Mouse (Mus musculus): ENCODE data around the gene Nipal3. TPM values are rescaled to one million over a fixed set of nuclear protein-coding genes. Genes with fewer than 3 reads are reported as not detected.
A peak's percentile ranks its signal among the peaks of the same experiment; 100 is the strongest.

Nipal3 gene
- 8.0 and 8.7 TPM in 2 replicates for polyA plus RNA-seq (2015; fragmentation: Nextera tagmentation; extraction: Ambion mirVana)

DNA sequence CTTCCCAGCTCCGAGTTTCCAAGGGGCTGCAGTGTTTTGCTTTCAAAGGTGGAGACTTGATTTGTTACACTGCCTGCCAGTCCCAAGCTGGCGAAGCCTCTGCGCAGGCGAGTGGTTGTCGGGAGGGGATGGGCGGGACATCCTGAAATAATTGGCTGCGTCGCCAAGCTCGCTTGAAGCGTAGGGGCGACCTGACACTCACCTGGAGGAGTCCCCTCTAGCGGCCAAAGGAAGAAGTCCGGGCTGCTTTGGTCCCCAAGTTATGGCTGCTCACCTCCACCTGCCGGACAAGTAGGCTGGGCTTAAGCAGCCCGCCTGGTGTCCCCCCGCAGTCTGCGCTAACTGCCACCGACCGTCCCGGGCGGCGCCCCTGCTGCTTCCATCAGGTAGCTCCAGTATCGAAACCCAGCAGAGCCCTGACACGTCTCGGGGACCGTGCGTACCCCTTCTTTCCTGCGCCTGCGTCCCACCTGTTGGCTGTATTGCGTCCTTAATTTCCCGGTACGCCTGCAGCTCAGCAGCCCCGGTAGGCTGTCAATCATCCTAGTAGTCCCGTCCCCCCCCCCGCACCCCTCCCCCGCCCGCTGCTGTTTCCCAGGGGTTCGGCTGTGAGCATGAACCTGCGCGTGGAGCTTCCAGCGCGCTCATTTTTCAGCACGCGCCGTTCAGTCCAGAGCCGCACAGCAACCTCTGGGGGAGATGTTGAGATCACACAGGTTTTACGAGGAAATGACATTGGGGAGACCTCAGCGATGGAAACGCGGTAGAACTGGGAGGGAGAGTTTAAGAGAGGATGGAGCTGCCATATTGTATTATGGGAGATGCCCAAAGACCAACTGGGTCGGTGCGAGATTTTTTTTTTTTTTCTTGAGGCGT is at the start of gene Nipal3, which contains the start of gene Stpg1:
Gene Nipal3, minus strand, starts transcription at position 518 of the 876 bp plus-strand sequence.
Gene Stpg1, plus strand, starts transcription at position 270 of the 876 bp plus-strand sequence.
- peak within 1 kb of the TSS; percentile 58 for H3K9ac ChIP-seq (replicated peaks)
- under 1% methylated on average over 52 of the region's 53 CpGs for WGBS
- ATAC-seq (ENCODE audit: low FRiP score): peak; percentile 98
- peak within 1 kb of the TSS; percentile 95 for H3K4me2 ChIP-seq
- peaks cover 20% of the 10 kb centered on the region for H3K4me1 ChIP-seq
- H3K4me3 ChIP-seq (replicated peaks): peak within 1 kb of the TSS; percentile 81
- H3K27ac ChIP-seq (replicated peaks): peak within 1 kb of the TSS; percentile 78
- 0 out of 2 replicates have a peak, but pooled peaks cover 4% of the 10 kb centered on the region for H3K27me3 ChIP-seq (replicated peaks)
- no peaks in the 10 kb centered on the region for H3K9me3 ChIP-seq (replicated peaks)
- H3K36me3 ChIP-seq: peaks cover 12% of the 10 kb centered on the region

DNA sequence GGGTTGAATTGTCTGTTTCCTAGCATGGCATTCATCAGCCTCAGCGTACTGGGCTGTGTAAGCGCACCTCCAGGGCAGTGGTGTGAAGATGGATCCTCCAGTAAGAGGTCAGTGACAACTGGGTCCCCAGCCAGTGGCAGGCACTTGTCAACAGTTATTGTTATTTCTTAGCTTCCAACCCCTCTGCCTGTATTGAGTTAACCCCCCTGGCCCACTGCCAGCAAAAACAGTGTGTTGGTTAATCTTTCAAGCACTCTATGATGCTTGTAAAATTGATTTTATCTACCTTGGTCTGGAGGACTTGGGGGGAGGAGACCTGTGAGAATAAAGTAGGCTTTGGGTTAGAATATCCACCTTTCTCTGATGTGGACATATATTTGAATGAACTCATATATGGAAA is 49.4 kb upstream of the Nipal3 start:
- no peak overlapping the region for H3K4me2 ChIP-seq
- H3K9ac ChIP-seq (replicated peaks): no peak overlapping the region
- H3K27me3 ChIP-seq (replicated peaks): no peaks in the 10 kb centered on the region
- no peaks in the 10 kb centered on the region for H3K36me3 ChIP-seq
- no peak for ATAC-seq (ENCODE audit: low FRiP score)
- H3K27ac ChIP-seq (replicated peaks): no peak overlapping the region
- H3K4me3 ChIP-seq (replicated peaks): no peak overlapping the region
- peaks cover 38% of the 10 kb centered on the region for H3K4me1 ChIP-seq
- no peaks in the 10 kb centered on the region for H3K9me3 ChIP-seq (replicated peaks)
- 96% methylated on average over 2 of the region's 2 CpGs for WGBS

DNA sequence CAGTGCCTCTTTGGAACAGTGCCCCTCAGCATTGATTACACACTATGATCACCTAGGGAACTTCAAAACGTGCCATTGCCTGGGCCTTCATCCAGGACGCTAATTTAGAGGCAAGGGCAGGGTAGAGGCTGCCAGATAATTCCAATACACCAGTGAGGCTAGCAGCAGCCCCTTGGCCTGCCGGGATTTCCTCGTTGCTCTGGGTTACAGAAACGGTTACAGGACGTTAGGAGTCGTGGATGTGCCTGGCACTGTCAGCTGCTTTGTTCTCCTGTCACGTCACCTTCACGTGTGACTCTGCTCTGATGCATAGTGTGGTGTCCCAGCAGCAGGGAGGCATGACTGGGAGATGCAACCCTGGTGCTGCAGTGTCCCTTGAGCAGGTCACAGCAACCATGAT is 45.2 kb upstream of the Nipal3 start:
- Histone ChIP-seq H3K4me3 (replicated peaks) (no peak overlapping the region), H3K4me1 (peaks cover 13% of the 10 kb centered on the region), H3K9ac (replicated peaks) (no peak overlapping the region), H3K4me2 (no peak overlapping the region), H3K36me3 (no peaks in the 10 kb centered on the region), H3K9me3 (replicated peaks) (no peaks in the 10 kb centered on the region), H3K27me3 (replicated peaks) (0 out of 2 replicates have a peak, but pooled peaks cover 2% of the 10 kb centered on the region), H3K27ac (replicated peaks) (peak overlapping the region; percentile 54; the same call in 1 of the 2 replicates)
- WGBS: 42% methylated on average over 9 of the region's 9 CpGs
- peak; percentile 28; the same call in 1 of the 2 replicates for ATAC-seq (ENCODE audit: low FRiP score)

DNA sequence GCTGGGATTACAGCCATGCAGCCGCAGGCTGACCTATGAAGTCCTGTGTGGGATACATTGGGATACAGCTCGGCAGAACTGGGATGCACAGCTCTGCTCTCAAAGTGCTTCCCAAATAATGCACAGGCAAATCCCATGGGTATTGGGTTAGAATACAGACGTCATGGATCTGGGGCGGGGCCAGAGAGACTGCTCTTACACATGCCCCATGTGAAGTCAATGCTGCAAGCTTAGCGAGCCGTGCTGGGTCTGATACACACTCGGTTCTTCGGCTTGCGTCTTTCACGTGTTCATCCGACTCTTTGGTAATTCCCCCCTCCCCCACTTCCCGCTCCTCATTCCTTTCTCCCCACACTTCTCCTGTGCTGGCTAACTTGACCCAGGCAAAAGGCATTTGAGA is 44.2 kb upstream of the Nipal3 start:
- no peak overlapping the region for H3K4me2 ChIP-seq
- no peak for ATAC-seq (ENCODE audit: low FRiP score)
- H3K9ac ChIP-seq (replicated peaks): no peak overlapping the region
- no peak overlapping the region for H3K4me3 ChIP-seq (replicated peaks)
- peaks cover 8% of the 10 kb centered on the region for H3K4me1 ChIP-seq
- 89% methylated on average over 12 of the region's 12 CpGs for WGBS
- H3K9me3 ChIP-seq (replicated peaks): no peaks in the 10 kb centered on the region
- no peak overlapping the region for H3K27ac ChIP-seq (replicated peaks)
- no peaks in the 10 kb centered on the region for H3K36me3 ChIP-seq
- 0 out of 2 replicates have a peak, but pooled peaks cover 2% of the 10 kb centered on the region for H3K27me3 ChIP-seq (replicated peaks)

DNA sequence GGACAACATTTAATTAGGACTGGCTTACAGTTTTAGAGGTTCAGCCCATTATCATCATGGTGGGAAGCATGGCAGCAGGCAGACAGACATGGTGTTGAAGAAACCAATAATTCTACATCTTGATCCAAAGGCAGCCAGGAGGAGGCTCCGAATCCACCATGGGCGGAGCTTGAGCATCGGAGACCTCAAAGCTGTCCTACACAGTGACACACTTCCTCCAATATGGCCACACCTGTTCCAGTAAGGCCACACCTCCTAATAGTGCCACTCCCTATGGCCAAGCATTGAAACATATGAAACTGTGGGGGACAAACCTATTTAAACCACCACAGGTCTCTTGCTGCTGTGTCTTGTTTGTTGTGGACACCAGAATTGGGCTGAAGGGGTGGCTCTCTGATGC is 40.2 kb upstream of the Nipal3 start:
- 0 out of 2 replicates have a peak, but pooled peaks cover 2% of the 10 kb centered on the region for H3K27me3 ChIP-seq (replicated peaks)
- peaks cover 12% of the 10 kb centered on the region for H3K4me1 ChIP-seq
- ATAC-seq (ENCODE audit: low FRiP score): no peak
- no peak overlapping the region for H3K4me3 ChIP-seq (replicated peaks)
- no peaks in the 10 kb centered on the region for H3K36me3 ChIP-seq
- 100% methylated on average over 3 of the region's 3 CpGs for WGBS
- peaks cover 4% of the 10 kb centered on the region; the same call in 1 of the 2 replicates for H3K9me3 ChIP-seq (replicated peaks)
- H3K27ac ChIP-seq (replicated peaks): no peak overlapping the region
- no peak overlapping the region for H3K4me2 ChIP-seq
- no peak overlapping the region for H3K9ac ChIP-seq (replicated peaks)

DNA sequence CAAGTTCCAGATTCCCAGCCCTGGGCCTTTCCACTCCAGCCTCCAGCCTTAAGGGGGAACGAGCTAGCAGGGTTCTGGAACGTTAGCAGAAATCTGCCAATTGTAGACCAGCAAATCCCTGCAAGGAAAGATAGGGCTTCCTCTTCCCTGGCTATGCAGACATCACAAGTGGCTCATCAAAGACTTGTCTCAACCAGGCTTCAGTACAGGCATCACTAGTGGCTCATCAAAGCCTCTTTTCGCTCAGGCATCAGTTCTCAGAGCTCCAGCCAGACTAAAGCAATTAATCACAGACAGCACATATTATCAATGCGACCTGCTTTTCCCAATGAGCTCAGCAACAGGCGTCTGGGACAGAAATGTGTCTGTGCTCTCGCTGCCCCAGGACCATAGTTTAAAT is 38.2 kb upstream of the Nipal3 start:
- ATAC-seq (ENCODE audit: low FRiP score): no peak
- no peak overlapping the region for H3K9ac ChIP-seq (replicated peaks)
- no peaks in the 10 kb centered on the region for H3K36me3 ChIP-seq
- no peak overlapping the region for H3K27ac ChIP-seq (replicated peaks)
- 80% methylated on average over 6 of the region's 6 CpGs for WGBS
- peaks cover 4% of the 10 kb centered on the region; the same call in 1 of the 2 replicates for H3K9me3 ChIP-seq (replicated peaks)
- H3K4me1 ChIP-seq: 0 out of 2 replicates have a peak, but pooled peaks cover 7% of the 10 kb centered on the region
- 0 out of 2 replicates have a peak, but pooled peaks cover 2% of the 10 kb centered on the region for H3K27me3 ChIP-seq (replicated peaks)
- no peak overlapping the region for H3K4me3 ChIP-seq (replicated peaks)
- no peak overlapping the region for H3K4me2 ChIP-seq

DNA sequence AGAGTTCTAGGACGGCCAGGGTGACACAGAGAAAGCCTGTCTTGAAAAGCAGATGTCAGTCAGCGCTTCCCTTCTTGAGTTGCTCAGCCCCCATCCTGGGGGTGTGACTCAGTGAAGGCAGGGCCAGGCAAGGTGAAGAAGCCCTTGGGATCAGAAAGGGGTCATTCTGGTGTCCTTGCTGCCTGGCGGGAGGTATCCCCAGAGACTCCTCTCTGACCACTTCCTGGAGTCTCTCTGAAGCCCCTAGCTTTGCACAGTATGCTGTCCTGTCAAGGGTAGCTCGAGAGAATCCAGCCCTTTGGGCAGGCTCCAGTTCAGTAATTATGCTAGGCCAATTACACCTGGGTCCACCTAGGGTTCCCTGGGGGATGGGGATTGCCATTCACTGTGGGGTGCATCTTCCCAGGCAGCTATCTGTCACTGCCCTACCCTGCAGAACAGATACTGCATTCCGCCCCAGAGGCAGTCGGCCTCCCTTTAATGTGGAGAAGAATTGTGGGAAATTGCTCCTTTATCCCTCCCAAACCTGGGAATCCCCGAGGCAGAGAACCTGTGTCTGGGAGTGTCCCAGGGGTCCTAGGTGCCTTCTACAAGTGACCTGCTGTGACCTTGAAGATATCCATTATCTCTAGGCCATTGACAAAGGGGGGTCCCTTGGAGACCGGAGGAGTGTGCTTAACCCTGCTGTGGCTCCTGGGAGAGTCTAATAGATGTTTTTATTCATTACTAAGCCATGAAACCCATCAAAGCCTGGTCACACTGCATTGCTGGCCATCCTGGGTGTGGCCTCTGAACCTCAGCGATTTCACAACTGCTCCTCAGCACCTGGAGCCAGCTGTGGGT is 37.2 kb upstream of the Nipal3 start:
- Histone ChIP-seq H3K36me3 (no peaks in the 10 kb centered on the region), H3K4me2 (no peak overlapping the region), H3K27me3 (replicated peaks) (0 out of 2 replicates have a peak, but pooled peaks cover 2% of the 10 kb centered on the region), H3K4me1 (0 out of 2 replicates have a peak, but pooled peaks cover 7% of the 10 kb centered on the region), H3K9me3 (replicated peaks) (peaks cover 4% of the 10 kb centered on the region; the same call in 1 of the 2 replicates), H3K4me3 (replicated peaks) (no peak overlapping the region), H3K27ac (replicated peaks) (no peak overlapping the region), H3K9ac (replicated peaks) (no peak overlapping the region)
- no peak for ATAC-seq (ENCODE audit: low FRiP score)
- 48% methylated on average over 9 of the region's 9 CpGs for WGBS

DNA sequence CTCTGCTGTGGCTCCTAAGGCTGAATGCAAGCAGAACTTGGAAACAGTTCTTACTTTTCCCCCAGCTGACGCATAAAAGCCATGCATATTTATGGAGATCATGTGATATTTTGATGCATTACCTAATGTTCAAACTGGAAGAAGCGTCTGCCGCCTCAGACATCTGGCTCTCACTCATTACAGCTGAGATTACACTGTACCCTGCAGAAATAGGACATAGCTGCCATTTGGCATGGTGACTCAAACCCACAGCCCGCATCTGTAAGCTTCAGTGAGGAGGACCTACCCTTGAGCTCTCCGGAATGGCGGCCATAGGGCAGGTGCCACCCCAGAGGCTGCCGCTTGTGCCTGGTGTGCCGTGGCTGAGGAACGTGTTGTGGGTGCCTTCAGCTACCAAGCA is 36.4 kb upstream of the Nipal3 start:
- WGBS: 75% methylated on average over 9 of the region's 9 CpGs
- Histone ChIP-seq H3K9ac (replicated peaks) (no peak overlapping the region), H3K4me1 (peaks cover 11% of the 10 kb centered on the region), H3K27ac (replicated peaks) (no peak overlapping the region; the same call in 1 of the 2 replicates), H3K36me3 (no peaks in the 10 kb centered on the region), H3K4me3 (replicated peaks) (no peak overlapping the region), H3K9me3 (replicated peaks) (peaks cover 4% of the 10 kb centered on the region; the same call in 1 of the 2 replicates), H3K27me3 (replicated peaks) (0 out of 2 replicates have a peak, but pooled peaks cover 1% of the 10 kb centered on the region), H3K4me2 (no peak overlapping the region)
- no peak for ATAC-seq (ENCODE audit: low FRiP score)

DNA sequence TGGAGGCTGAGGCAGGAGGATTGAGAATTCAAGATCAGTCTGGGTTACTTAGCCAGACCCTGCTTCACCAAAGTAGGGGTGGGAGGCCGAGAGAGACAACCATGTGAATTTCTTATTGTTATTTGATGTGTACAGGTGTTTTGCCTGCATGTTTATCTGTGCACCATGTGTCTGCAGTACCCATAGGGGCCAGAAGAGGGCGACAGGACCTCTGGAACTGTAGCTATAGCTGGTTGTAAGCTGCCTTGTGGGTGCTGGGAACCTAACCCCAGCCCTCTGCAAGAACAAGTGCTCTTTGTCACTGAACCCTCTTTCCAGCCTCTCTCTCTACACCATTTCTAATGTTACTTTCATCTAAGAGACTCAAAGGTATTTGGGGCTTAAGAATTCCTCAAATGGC is 35.4 kb upstream of the Nipal3 start:
- Histone ChIP-seq H3K4me3 (replicated peaks) (no peak overlapping the region), H3K27me3 (replicated peaks) (peaks cover 3% of the 10 kb centered on the region; the same call in 1 of the 2 replicates), H3K36me3 (no peaks in the 10 kb centered on the region), H3K4me2 (no peak overlapping the region), H3K4me1 (peaks cover 17% of the 10 kb centered on the region), H3K9me3 (replicated peaks) (peaks cover 4% of the 10 kb centered on the region; the same call in 1 of the 2 replicates), H3K9ac (replicated peaks) (no peak overlapping the region), H3K27ac (replicated peaks) (no peak overlapping the region)
- ATAC-seq (ENCODE audit: low FRiP score): no peak
- WGBS: 51% methylated on average over 2 of the region's 2 CpGs

DNA sequence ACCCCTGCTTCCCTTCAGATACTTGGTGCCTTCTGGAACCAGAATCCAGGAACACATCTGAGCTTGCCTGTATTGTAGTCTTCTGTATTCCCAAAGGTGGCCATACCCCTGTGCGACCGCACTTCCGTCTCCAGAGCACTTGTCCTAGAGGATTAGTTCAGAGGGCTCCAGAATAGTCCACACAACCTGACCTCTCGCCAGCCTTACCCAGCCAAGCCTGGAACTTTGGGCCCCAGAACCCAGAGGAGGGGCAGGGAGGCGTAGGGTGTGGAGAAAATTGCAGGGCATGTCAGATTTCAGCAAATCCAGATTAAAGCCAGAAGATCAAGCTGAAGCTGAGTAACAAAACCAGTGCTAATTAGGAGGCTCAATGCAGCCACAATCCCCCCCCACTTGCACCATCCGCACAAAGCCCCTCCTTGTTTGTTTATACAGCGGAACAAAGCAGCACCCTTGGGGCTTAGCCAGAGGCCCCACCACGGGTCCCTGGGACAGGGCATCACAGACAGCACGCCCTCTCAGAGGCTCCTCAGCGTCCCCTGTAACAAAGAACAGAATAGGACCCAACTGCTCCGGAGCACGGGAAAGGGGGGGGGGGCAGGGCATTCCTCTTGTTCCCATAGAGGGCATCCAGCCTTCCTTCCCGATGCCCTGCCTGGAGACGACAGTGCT is 31.3 kb upstream of the Nipal3 start:
- Histone ChIP-seq H3K4me2 (0 out of 2 replicates have a peak overlapping the region, but pooled peaks have one; percentile 28), H3K36me3 (no peaks in the 10 kb centered on the region), H3K27ac (replicated peaks) (no peak overlapping the region), H3K4me1 (peaks cover 13% of the 10 kb centered on the region), H3K9ac (replicated peaks) (no peak overlapping the region), H3K27me3 (replicated peaks) (peaks cover 10% of the 10 kb centered on the region; the same call in 1 of the 2 replicates), H3K9me3 (replicated peaks) (peaks cover 4% of the 10 kb centered on the region; the same call in 1 of the 2 replicates), H3K4me3 (replicated peaks) (no peak overlapping the region)
- no peak for ATAC-seq (ENCODE audit: low FRiP score)
- WGBS: 19% methylated on average over 14 of the region's 14 CpGs

DNA sequence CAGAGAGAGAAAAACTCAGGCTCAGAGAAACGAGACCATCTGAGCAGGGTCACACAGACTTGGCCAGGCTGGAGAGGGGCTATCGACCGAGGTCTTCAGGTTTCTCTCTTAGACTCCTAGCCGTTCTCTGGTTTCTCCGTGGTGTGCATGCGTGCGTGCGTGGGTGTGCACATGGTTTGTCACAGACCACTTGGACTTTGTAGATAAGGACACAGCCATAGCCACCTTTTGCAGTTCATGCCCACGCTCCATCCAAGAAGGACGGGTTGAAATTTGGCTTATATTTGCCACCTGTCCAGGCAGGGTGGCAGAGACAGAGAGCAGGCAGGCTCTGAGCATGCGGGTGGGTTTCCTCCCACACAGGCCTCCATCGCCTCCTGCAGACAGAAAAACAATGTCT is 30.2 kb upstream of the Nipal3 start:
- Histone ChIP-seq H3K9me3 (replicated peaks) (no peaks in the 10 kb centered on the region), H3K27me3 (replicated peaks) (peaks cover 10% of the 10 kb centered on the region; the same call in 1 of the 2 replicates), H3K36me3 (no peaks in the 10 kb centered on the region), H3K27ac (replicated peaks) (no peak overlapping the region), H3K4me1 (peaks cover 10% of the 10 kb centered on the region), H3K4me2 (no peak overlapping the region), H3K9ac (replicated peaks) (no peak overlapping the region), H3K4me3 (replicated peaks) (no peak overlapping the region)
- no peak for ATAC-seq (ENCODE audit: low FRiP score)
- 72% methylated on average over 12 of the region's 12 CpGs for WGBS
